Mouse (Mus musculus) E14TG2a.4 (cell line): ENCODE measurements around the gene Wdr72.

Source experiments
- CTCF ChIP-seq: conservative IDR thresholded peaks from 2 replicates; pipeline ENCODE4 v1.5.1; 2014; ENCODE audit warnings: low read length
- POU5F1 ChIP-seq: IDR thresholded peaks from 2 replicates; pipeline ENCODE4 v1.6.1; 2014; ENCODE audit warnings: low read length, borderline replicate concordance

GRCm38 (mm10) chr9:74075958-74076357, 34.2 kb upstream of the Wdr72 start:
- TF ChIP-seq CTCF (no peak), POU5F1 (no peak)
